Mouse (Mus musculus): ENCODE measurements around the gene Cfap69.

GRCm38 (mm10) chr5:5679459-5679858 lies 15.4 kb upstream of the Cfap69 start:
- no peak for TF ChIP-seq EP300 (IDR thresholded peaks at IDR 0.05; ENCODE audit: low read depth)
- no peak for TF ChIP-seq CTCF (IDR thresholded peaks at IDR 0.05; ENCODE audit: low read depth)
